Mouse (Mus musculus) hematopoietic multipotent progenitor cell, adult 10-12 weeks (in vitro differentiated cells): ENCODE data around the gene Pid1. TPM values are rescaled to one million over a fixed set of nuclear protein-coding genes. Genes with fewer than 3 reads are reported as not detected.

Source experiments
- polyA plus RNA-seq: library from polyadenylated mRNA; stranded (reverse); fragments of >175 nt; gene quantifications from 2 replicates; pipeline ENCODE4 v1.2.3, GENCODE M21; 2012; ENCODE audit warnings: low replicate concordance

Pid1 gene
- 13.3 and 60.0 TPM in 2 replicates for polyA plus RNA-seq

GRCm38 (mm10) chr1:84363967-84364366, at the start of gene Pid1:
TSS of gene Pid1 (minus strand) at chr1:84364180.

